Mouse (Mus musculus) Patski (cell line): Measurements from ENCODE around the gene Olfr1410. TPM values are rescaled to one million over a fixed set of nuclear protein-coding genes. Genes with fewer than 3 reads are reported as not detected.

Experiments used
- ATAC-seq: fragments of 100-300 bp; one replicate; pipeline ENCODE4 v1.8.0; 2021
- CTCF ChIA-PET: fragments of 350-600 bp; sonication (Branson Sonifier 250); formaldehyde crosslinking; loops from one replicate; lab custom pipeline; 2022; ENCODE audit warnings: inconsistent platforms; lab: Charles Lee
- POLR2A ChIA-PET: fragments of 350-600 bp; sonication (Branson Sonifier 250); formaldehyde crosslinking; loops from one replicate; lab custom pipeline; 2022; ENCODE audit warnings: antibody characterized with exemption, inconsistent platforms; lab: Charles Lee
- DNase-seq: peaks from one replicate; pipeline ENCODE4 v3.0.0-alpha.2; 2011; ENCODE audit warnings: low read depth, low spot score
- H3K27me3 ChIP-seq: fragments of 371-371 bp; one replicate; pipeline ENCODE4 v1.5.1; 2021
- CTCF ChIP-seq: fragments of 100-300 bp; IDR thresholded peaks from one replicate; pipeline ENCODE4 v1.5.1; 2021
- in situ Hi-C: fragments of 300-500 bp; cut with MboI; formaldehyde crosslinking; loops from 3 replicates; pipeline ENCODE4 v1.11.1; 2018; ENCODE audit warnings: low pct_unique_long_range_greater_than_20kb, mixed read lengths
- polyA plus RNA-seq: library from polyadenylated mRNA; unstranded; gene quantifications from one replicate; pipeline ENCODE4 v1.2.3, GENCODE M21; 2021

Olfr1410 gene
- polyA plus RNA-seq, 1 experiment from 2014 or later, result not detected

DNA sequence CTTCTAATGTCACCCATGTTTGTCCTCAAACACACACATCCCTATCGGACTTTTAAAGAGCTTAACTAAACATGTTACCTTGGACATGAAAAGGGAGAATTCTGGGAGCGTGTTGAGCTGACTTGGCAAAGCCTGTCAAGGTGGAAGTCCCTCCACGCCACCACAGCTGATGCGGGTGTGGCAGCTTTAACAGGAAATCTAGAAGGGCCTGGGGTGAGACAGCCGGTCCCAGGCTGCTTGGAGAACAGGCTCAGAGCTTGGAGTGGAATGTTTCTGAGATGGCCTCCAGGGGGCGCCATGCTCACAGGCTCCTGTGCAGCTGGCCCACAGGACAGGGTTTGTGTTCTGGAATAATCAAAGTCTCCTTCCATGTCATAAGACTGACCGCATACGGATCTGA, 43.1 kb downstream of the Olfr1410 start, which contains the start of gene Otos:
Gene Otos, minus strand, starts transcription at position 169 of the 400 bp plus-strand sequence.
- H3K27me3 ChIP-seq, result no peaks in the 10 kb centered on the region
- ChIA-PET CTCF (interaction anchor here (0.8 to 2.7 kb wide), 27 partner anchors 11 to 254 kb away, joined by 3 to 23 read pairs (median 4); partner anchors contain the start of genes Ankmy1 and Gpc1), POLR2A (interaction anchor here (1.3 kb wide), 1 partner anchor 184 kb away, joined by 4 read pairs; no protein-coding TSS in a partner anchor)
- DNase-seq, result no peak
- in situ Hi-C loops, result no loop called here
- no peak for ATAC-seq
- TF ChIP-seq CTCF, result no peak

DNA sequence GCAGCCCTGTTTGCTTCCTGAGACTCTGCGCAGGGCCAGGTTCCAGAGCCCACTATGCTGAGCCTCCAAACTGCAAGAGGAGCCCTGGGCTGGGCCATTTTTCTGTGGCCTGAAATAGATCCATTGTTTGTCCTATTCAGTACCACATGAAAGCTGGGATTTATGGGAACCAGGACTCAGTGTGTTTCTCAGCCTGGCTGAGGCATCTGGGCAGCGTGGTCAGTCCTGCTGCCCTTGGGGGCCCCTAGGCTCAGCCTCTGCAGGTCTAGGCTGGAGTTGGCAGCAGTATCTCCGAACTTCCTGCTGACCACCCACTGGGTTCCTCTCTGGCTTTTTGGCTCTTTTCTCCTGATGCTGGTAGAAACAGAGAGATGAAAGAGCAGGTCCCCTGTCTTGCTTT, 45.9 kb downstream of the Olfr1410 start:
- in situ Hi-C loops, result no loop called here
- POLR2A ChIA-PET, result no interaction called here
- no peak for DNase-seq

DNA sequence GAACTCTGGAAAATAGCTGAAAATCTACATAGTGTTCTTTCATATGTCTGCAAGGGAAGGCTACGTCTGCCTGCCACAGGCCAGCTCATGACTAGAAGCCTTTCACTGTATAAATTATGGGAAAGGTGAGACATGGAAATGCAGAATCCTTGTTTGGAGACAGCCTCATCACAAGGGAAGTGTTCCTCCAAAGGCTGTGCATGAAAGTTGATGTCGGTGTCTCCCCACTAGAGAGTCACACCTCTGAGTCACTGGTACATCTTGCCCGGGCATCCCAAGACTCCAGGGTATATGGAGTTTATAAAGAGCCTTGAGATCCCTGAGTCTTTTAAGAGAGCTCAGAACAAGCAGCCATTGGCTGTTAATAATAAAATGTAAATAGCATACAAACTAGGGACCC, 47.6 kb downstream of the Olfr1410 start:
- in situ Hi-C loops, result no loop called here
- TF ChIP-seq CTCF, result no peak
- POLR2A ChIA-PET, result no interaction called here
- no peaks in the 10 kb centered on the region for H3K27me3 ChIP-seq
- ATAC-seq (no peak), DNase-seq (no peak)
- CTCF ChIA-PET, result interaction anchor here (0.6 to 0.9 kb wide), 3 partner anchors 51 to 132 kb away, joined by 3 read pairs; no protein-coding TSS in a partner anchor

More for the DNA sequence above, 45.9 kb downstream of the Olfr1410 start:
- ATAC-seq, result no peak
- no peak for TF ChIP-seq CTCF
- CTCF ChIA-PET, result no interaction called here
- H3K27me3 ChIP-seq, result no peaks in the 10 kb centered on the region

DNA sequence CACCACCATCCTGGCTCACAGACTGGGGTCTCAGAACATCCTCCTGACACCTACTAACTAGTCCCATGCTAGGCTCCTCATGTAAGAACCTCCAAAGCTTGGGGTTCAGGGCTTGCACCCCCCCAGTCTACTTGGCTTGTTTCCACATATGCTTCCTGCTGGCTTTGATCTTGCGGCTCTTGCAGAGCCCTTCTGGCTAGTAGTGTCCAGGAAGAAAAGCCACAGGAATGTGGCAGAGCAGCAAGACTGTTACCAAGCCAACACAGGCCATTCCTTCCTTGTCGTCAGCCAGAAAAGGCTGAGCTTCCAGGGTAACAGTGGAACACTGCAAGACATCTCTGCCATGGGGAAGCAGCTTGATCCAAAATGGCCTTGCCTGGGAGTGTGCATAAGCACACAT, 49.1 kb downstream of the Olfr1410 start:
- ATAC-seq, result peak; percentile 79
- CTCF ChIA-PET, result interaction anchor here (0.8 to 2.3 kb wide), 6 partner anchors 11 to 179 kb away, joined by 3 to 8 read pairs (median 4); partner anchors contain the start of gene Cops9
- TF ChIP-seq CTCF, result no peak

DNA sequence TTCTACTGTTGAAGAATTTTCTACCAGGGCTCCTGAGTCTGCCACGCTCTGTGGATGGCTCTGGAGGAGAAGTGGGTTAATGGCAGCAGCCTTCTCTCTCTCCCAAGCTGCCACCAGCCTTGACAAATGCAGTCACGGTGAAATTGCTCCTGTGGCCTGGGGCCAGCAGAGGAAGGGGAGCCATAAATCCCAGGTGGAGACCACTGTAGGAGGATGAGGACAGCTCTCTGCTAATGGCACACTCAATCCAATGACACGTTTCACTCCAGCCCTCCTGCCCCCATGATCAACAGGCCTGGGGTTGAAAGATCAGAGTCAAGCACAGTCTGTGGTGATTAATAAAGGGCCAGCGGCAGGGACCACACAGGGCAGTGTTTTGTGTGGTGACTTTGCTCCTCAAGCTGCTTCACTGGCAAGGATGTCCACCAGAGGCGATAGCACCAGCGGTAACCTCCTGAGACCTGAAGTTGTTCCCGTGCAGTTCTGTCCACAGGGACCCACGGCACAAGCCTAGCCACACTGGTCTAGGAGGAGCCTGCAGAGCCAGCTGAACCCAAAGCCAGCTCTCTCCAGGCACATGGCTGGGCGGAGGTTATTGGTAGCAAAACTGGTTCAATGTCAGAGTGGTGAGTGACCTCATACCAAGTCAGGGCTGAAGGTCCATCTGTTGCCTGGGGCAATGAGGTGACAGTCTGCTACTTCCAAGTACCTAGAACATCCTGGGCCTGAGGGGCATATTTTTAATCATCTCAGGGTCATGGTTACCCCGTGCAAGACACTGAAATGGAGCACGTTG, 51.6 kb downstream of the Olfr1410 start:
- CTCF ChIA-PET, result no interaction called here
- no peaks in the 10 kb centered on the region for H3K27me3 ChIP-seq
- POLR2A ChIA-PET, result no interaction called here
- DNase-seq, result no peak
- no peak for TF ChIP-seq CTCF
- in situ Hi-C loops, result no loop called here
- ATAC-seq, result no peak

More for the DNA sequence above, 49.1 kb downstream of the Olfr1410 start:
- H3K27me3 ChIP-seq, result no peaks in the 10 kb centered on the region
- no peak for DNase-seq
- POLR2A ChIA-PET, result no interaction called here
- in situ Hi-C loops, result no loop called here

DNA sequence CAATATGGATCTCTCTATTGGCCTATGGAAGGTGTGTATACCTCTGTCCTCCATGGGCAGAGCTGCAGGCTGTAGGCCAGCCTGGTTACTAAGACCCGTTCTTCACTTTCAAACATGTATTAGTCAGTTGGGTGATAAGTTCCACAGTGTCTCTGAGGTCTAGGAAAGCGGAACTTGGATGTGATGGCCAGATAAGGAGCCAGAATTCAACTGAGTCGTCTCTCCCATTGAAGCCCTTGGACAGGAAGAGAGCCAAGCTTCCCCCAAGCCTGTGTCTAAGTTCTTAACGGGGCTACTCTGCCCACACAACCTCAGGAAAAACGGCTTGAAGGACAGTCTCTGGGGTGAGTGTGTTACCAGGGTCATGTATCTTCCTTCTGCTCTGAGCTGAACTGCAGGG, 53.8 kb downstream of the Olfr1410 start:
- ChIA-PET POLR2A (no interaction called here), CTCF (interaction anchor here (1.2 to 1.3 kb wide), 2 partner anchors 11 to 23 kb away, joined by 4 to 5 read pairs; partner anchors contain the start of gene Otos)
- TF ChIP-seq CTCF, result no peak
- H3K27me3 ChIP-seq, result peaks cover 3% of the 10 kb centered on the region
- ATAC-seq, result no peak
- in situ Hi-C loops, result no loop called here
- no peak for DNase-seq

Other genes with a start within 250 kb of the Olfr1410 start
- 237 TPM for gene Ndufa10, start 131.9 kb upstream of the Olfr1410 start, polyA plus RNA-seq
- gene Olfr1416, start 120.7 kb upstream of the Olfr1410 start, polyA plus RNA-seq, result not detected
- gene Olfr1415, start 109.7 kb upstream of the Olfr1410 start, polyA plus RNA-seq, result not detected
- not detected for gene Olfr1414, start 87.1 kb upstream of the Olfr1410 start, polyA plus RNA-seq
- not detected for gene Olfr1413, start 34.5 kb upstream of the Olfr1410 start, polyA plus RNA-seq
- gene Olfr1412, start 20.0 kb upstream of the Olfr1410 start, polyA plus RNA-seq, result not detected
- gene Olfr1411, start 11.4 kb upstream of the Olfr1410 start, polyA plus RNA-seq, result not detected
- not detected for gene Olfr12, start 12.0 kb downstream of the Olfr1410 start, polyA plus RNA-seq
- 240 TPM for gene Cops9, start 36.2 kb downstream of the Olfr1410 start, polyA plus RNA-seq
- 0.08 TPM for gene Otos, start 43.1 kb downstream of the Olfr1410 start, polyA plus RNA-seq
- gene Gpc1, start 225.9 kb downstream of the Olfr1410 start, polyA plus RNA-seq, result 131 TPM